Mouse (Mus musculus): ENCODE results near the gene Lsm12.

DNA sequence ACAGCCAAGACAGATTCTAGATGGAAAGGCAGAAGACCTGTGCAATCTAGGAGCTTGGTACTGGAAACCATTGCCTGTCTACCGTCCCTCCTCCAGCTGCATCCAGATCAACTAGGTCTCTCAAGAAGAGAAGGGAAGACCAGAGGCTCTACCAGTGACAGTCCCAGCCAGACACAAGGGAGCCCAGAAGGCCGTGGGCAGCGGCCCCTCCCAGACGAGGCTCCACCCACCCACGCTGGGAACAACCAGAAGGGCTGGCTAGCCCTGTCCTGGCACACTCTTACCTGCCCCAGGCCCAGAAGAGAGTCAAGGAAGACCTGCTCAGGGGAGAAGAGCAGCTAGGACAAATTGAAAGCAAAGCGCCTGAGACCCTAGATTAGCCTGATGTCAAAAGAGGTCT is 35.4 kb upstream of the Lsm12 start:
- no peak for TF ChIP-seq CTCF (conservative IDR thresholded peaks at IDR 0.05; ENCODE audit: insufficient read depth, insufficient read length, low read depth, low read length)
- TF ChIP-seq POLR2A (IDR thresholded peaks at IDR 0.05; ENCODE audit: low read depth, low read length) = no peak
